Mouse (Mus musculus): ENCODE measurements around the gene Tnfrsf8.

DNA sequence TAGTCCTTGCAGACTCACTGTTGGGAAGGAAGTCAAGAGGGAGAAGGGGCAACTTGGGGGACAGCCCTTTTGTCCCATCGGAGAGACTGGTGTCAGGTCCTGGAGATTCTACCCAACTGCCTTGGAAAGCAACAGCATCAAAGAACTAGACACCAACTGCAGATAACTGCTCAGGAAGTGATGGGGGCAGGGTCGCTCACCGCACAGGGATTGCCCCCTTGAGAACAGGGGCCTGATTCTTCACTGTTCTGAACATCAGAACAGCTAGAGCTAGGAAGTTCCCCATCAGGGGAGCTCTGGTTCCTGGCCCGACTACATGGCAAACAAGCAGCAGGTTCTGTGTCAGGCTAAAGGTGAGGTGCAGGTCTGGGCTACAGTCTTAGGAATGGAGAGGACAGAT is 48.5 kb downstream of the Tnfrsf8 start:
- TF ChIP-seq EP300 (IDR thresholded peaks at IDR 0.05): no peak
- no peak for TF ChIP-seq CTCF (IDR thresholded peaks at IDR 0.05)

Measured in lung, postnatal 0 days (tissue).